Mouse (Mus musculus) cerebellum, postnatal 4 days (tissue): ENCODE measurements at regions not wholly inside any gene's neighbourhood (a gene's known extent, or its start where the extent isn't known, plus 50 kb on each side); places are given as distances from the start of the nearest gene placed in this dataset.
"Not testable (repeated sequence)": the region's sequence is repeated elsewhere in the genome, so short reads cannot be mapped to it uniquely, and the experiment has no call there.

Source experiments
- DNase-seq, 2 experiments: peaks; one replicate each; pipeline ENCODE4 v3.0.0; 2022; ENCODE audit warnings: low spot score in 2 of 2, mixed read lengths in 1 of 2

DNA sequence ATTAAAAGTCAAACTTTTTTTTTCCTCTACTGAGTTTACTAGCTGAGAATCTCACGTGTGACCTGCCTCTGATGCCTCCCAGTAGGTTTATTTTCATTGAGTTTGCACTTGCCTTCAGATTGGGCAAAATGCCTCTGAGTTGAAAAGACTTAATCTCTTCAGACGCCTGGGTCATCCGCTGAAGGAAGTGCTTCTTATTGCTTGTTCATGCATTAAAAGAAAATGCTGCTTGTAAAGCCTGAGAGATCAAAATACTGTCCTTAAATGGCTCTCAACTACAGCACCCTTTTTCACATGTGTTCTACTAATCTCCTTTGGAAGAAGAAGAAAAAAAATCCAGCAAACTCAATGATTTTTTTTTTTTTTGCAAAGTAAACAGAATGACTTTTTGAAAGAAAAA is 351.5 kb downstream of the Kcnh5 start:
- DNase-seq, result no peak

- DNase-seq, result peak in 1 of 2 experiments; percentile 29
These were observed 352.2 kb downstream of the Kcnh5 start for GRCm38 (mm10) chr12:74824735-74825494.

DNA sequence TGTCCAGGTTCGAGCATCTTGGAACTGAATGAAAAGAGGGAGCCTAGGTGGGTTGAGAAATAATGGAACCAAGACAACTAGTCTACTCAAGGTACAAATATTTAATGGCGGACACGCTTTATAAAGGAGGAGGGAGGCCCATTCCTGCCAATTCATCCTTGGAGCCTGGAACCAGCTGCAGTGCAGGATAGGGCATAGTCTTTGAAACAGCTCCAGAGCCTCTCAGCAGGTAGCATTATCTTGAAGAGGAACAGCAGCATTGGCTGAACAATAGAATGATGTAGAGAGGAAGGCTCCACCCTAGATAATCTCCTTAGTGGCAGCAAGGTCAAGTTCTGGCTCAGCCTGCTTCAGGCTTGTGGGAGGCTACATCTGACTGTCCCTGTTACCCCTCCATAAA is 361.0 kb downstream of the Kcnh5 start:
- not testable (repeated sequence) for DNase-seq

- DNase-seq, result not testable (repeated sequence)
These were observed 368.6 kb downstream of the Kcnh5 start for GRCm38 (mm10) chr12:74808571-74808970.

DNA sequence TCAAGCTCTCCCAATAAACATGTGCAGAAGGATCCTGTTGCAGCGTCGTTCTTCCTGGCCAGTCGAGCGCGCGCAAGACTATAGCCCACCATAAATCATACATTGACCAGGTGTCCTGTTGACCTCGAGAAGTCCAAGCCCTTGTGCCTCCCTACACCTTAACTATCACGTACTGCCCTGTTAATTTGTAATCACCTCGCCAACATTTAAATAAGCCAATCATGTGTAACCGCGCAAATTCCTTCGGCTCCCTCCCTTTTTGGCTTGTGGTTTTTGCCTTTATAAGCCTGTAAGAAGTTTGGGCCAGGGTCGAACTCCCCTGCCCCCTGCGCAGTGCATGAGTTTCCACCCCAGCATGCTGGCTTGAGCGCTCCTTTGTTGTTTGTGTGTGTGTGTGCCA is 369.2 kb downstream of the Kcnh5 start:
- DNase-seq, result not testable (repeated sequence)

- DNase-seq, result peak; percentile 90 to 100
These were observed 373.2 kb downstream of the Kcnh5 start for GRCm38 (mm10) chr12:74803740-74804512.

GRCm38 (mm10) chr12:74792036-74792435 is 385.1 kb downstream of the Kcnh5 start:
- DNase-seq, result no peak

- no peak for DNase-seq
These were observed 414.8 kb downstream of the Kcnh5 start for GRCm38 (mm10) chr12:74762284-74762683.

DNA sequence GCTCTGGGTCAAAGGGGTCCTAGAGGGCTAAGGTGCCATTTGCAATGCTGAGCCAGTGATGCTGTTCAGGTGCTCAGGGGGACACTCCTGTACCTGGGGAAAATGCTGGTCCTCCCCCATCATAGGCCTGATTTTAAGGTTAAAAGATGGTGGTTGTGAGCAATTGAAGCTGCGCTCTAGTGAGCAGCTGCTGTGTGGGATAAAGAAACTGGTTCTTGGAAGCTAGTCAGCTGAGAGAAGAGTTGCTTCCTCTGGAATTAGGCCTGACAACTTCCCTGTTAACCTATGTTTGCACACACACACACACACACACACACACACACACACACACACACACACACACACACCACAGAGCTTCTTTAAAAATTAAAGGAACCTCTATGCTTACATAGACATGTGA is 428.9 kb upstream of the Gm11042 start:
- no peak for DNase-seq

GRCm38 (mm10) chr12:74728866-74729265 is 412.7 kb upstream of the Gm11042 start:
- no peak for DNase-seq

DNA sequence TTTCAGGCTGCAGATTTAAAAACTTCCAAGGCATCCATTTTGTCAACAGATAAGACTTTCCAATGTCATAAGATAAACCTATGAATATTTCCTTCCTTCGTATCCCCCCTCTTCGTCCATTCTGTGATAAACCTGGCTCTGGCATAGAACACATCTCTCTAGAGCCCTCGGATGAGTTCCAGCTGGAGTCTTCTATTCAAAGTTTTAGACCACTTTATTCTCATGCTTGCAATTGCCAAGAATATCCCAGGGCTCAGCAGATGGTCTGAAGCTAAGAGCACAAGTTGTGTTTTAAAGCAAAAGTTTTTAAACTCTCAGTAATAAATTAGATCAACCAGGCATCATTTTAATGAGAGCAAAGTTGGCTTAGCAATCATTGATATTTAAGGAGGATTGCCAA is 363.0 kb upstream of the Gm11042 start:
- DNase-seq, result no peak

- DNase-seq, result no peak
These were observed 361.6 kb upstream of the Gm11042 start for GRCm38 (mm10) chr12:74677835-74678234.

DNA sequence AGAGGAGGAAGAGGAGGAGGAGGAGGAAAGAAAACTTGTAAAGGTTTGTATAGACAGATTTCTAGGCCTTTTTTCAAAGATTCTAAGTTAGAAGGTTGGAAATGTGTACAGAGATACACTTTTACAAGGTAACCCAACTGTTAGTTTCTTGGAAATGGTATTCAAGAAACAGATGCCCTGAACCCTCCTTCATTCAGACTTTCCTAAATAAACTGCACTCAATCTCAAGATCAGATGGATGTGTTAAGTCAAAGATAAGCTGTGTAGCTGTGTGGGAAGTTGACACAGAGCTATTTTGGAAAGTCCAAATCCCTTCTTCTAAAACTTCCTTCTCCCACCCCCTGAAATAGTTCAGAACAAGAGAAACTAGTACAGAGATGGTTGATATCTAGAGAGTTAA is 342.2 kb upstream of the Gm11042 start:
- DNase-seq, result no peak

DNA sequence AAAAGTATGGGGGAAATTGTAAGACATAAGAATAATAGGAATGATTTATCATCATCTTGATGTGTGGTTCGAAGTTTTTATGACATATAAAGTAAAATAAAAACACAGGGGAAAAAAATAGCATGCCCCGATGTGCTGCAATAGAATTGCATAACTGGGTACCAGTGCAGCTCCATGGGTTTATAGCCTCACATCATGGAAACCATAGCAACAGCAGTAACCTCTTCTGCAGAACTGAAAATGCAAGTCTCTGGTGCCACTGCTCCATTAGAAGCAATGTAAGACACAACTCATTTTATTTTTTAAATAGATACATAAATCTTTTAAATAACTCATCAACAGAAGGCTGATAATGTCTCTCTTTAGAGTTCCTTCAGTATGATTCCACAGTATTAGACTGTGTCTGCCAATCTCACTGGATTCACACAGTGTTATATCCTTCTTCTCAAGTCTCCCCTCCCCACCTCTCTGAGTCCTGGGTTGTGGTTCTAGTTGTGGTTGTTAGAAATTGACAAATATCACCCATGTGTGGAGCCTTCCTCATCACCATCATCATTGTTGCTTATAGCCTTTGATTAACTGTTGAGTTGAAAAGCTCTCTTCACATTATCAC is 340.9 kb upstream of the Gm11042 start:
- DNase-seq, result no peak

GRCm38 (mm10) chr12:74651256-74651655 is 335.1 kb upstream of the Gm11042 start:
- DNase-seq, result no peak

GRCm38 (mm10) chr12:74632827-74633226 is 316.6 kb upstream of the Gm11042 start:
- no peak for DNase-seq

- no peak for DNase-seq
These were observed 279.0 kb upstream of the Gm11042 start for GRCm38 (mm10) chr12:74595208-74595607.

DNA sequence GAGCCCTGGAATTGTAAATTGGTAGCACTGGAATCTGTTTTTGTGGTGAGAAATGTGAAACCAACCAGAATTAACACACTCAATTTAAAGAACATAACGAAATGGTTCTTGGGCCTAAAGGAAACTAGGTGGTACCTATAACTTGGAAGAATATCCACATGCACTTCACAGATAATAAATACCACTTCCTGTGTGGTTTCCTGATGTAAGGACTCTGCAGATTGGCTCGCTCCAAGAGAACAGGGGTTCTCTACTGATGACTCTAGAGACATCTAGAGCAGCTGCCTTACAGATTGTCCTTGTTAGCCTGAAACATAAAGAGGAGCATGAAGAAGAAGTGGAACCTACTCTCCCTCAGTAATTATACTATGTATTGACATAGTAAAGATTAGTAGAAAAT is 238.4 kb upstream of the Gm11042 start:
- DNase-seq, result no peak

DNA sequence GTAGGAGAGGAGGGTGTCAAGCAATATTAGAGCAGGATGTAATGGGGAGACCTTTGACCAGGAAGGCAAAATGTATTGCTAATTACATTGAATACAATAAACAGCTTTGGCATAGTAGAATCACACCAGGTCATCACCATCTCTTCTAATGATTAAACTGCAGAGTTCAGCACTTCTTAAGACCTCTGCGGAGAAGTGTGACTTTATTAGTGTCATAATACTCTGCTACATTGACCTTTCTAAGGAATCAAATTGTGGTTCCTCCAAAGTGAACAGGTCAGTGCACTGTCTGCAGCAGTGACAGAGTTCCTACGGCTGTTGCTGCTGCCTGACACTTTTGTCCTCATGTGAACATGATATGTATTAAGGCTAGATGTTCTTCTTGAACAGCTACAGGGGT is 228.0 kb upstream of the Gm11042 start:
- DNase-seq, result no peak

GRCm38 (mm10) chr12:74534882-74535281 is 218.7 kb upstream of the Gm11042 start:
- no peak for DNase-seq

- DNase-seq, result no peak
These were observed 212.9 kb upstream of the Gm11042 start for GRCm38 (mm10) chr12:74528983-74529566.

- no peak for DNase-seq
These were observed 211.0 kb upstream of the Gm11042 start for GRCm38 (mm10) chr12:74527190-74527621.
